In genomic region chr1:192796201-192797010, GRCm38 (mm10) we compare ENCODE assay signal across 10 mouse cellular contexts. TPM values are rescaled to one million over a fixed set of nuclear protein-coding genes. Genes with fewer than 3 reads are reported as not detected.
A peak's percentile ranks its signal among the peaks of the same experiment; 100 is the strongest.
DNase-seq lines count a peak whose midpoint lies in the region; ATAC-seq and TF ChIP-seq lines count a peak whose summit lies in the region.
"Had no signal": no experiment of that assay in that cellular context is flagged by ENCODE, and none has a peak within 500 bp of the region (broad histone marks: within the 10 kb centered on the region; RNA-seq: fewer than 3 reads in every experiment).

No protein-coding gene starts in this region.

- no peaks in the 10 kb centered on the region for H3K27me3 ChIP-seq in heart, embryonic 13.5 days (replicated peaks)
- no peaks in the 10 kb centered on the region for H3K27me3 ChIP-seq in heart, adult 2 months (ENCODE audit: control insufficient read depth, insufficient read depth, low read length)
- no peaks in the 10 kb centered on the region for H3K27me3 ChIP-seq in MEL (ENCODE audit: control insufficient read depth in 1 of 2, insufficient read depth in 2 of 2, low read length in 2 of 2)
- no peaks in the 10 kb centered on the region for H3K27me3 ChIP-seq in heart, embryonic 16.5 days (ENCODE audit: control insufficient read depth, insufficient read depth, low read length)
- H3K27me3 ChIP-seq in liver, embryonic 14.5 days (ENCODE audit: control insufficient read depth, insufficient read depth, low read length) = no peaks in the 10 kb centered on the region

- ATAC-seq in heart, embryonic 13.5 days (ENCODE audit: extremely low read depth, insufficient number of reproducible peaks, low FRiP score, low TSS enrichment) = peak; percentile 11; the same call in 1 of the 2 replicates
- peak; percentile 46; the same call in 1 of the 2 replicates for ATAC-seq in heart, embryonic 16.5 days (replicated peaks; ENCODE audit: extremely low read depth, insufficient read depth, low FRiP score)
- ATAC-seq in liver, embryonic 14.5 days (ENCODE audit: insufficient read depth) = no peak

- no peak for TF ChIP-seq RAD21 in MEL (IDR thresholded peaks at IDR 0.05; ENCODE audit: low read depth, low read length)

- WGBS in heart, embryonic 13.5 days = 4% methylated on average over 15 of the region's 21 CpGs
- WGBS in heart, adult 2 months = 16% methylated on average over 14 of the region's 21 CpGs
- WGBS in heart, embryonic 16.5 days = 9% methylated on average over 15 of the region's 21 CpGs
- 32% methylated on average over 12 of the region's 21 CpGs for WGBS in liver, embryonic 14.5 days (ENCODE audit: insufficient replicate concordance)

- no peak for DNase-seq in heart, adult 2 months
- DNase-seq in MEL (ENCODE audit: low read depth, low spot score) = peak; percentile 53
- no peak for DNase-seq in liver, embryonic 14.5 days (ENCODE audit: low read depth in 3 of 3, low spot score in 3 of 3)
- DNase-seq in ovary, postnatal 36 days (ENCODE audit: low spot score) = no peak
- no peak for DNase-seq in urinary bladder, postnatal 10 days (ENCODE audit: low spot score)
- DNase-seq in frontal cortex, postnatal 25 days (ENCODE audit: low spot score in 2 of 2) = no peak
- DNase-seq: cerebellum, adult 11 months had no signal

- H3K9ac ChIP-seq in heart, embryonic 13.5 days = peak overlapping the region; percentile 59
- no peak overlapping the region for H3K9ac ChIP-seq in heart, adult 2 months (ENCODE audit: low read depth, low read length)
- H3K9ac ChIP-seq in MEL (ENCODE audit: control insufficient read depth, low read depth, low read length, poor library complexity, severe bottlenecking) = peak overlapping the region; percentile 20; the same call in 1 of the 2 replicates
- no peak overlapping the region for H3K9ac ChIP-seq in heart, embryonic 16.5 days (ENCODE audit: low read length)
- H3K9ac ChIP-seq in liver, embryonic 14.5 days (replicated peaks) = no peak overlapping the region

- no peak for TF ChIP-seq EP300 in heart, adult 2 months (IDR thresholded peaks at IDR 0.05; ENCODE audit: insufficient read depth, low read depth, low read length)
- TF ChIP-seq EP300 in MEL (IDR thresholded peaks at IDR 0.05; ENCODE audit: low read depth in 1 of 2, low read length in 2 of 2) = peak; percentile 12 to 56; a peak in 3 of 4 replicates
- TF ChIP-seq EP300 in liver, embryonic 14.5 days (IDR thresholded peaks at IDR 0.05; ENCODE audit: low read depth) = no peak

- H3K27ac ChIP-seq in heart, embryonic 13.5 days (replicated peaks) = peak overlapping the region; percentile 78
- H3K27ac ChIP-seq in heart, adult 2 months = no peak overlapping the region
- no peak overlapping the region for H3K27ac ChIP-seq in MEL (ENCODE audit: control insufficient read depth, low read depth, low read length)
- peak overlapping the region; percentile 30 for H3K27ac ChIP-seq in heart, embryonic 16.5 days (ENCODE audit: low read length)
- no peak overlapping the region for H3K27ac ChIP-seq in liver, embryonic 14.5 days

- H3K4me3 ChIP-seq in heart, embryonic 13.5 days = peak overlapping the region; percentile 20; the same call in 1 of the 2 replicates
- H3K4me3 ChIP-seq in heart, adult 2 months = no peak overlapping the region
- H3K4me3 ChIP-seq in MEL (ENCODE audit: control insufficient read depth in 1 of 2, insufficient read depth in 1 of 2, low read depth in 2 of 2, low read length in 2 of 2) = no peak overlapping the region; a peak in 1 of 4 replicates
- no peak overlapping the region for H3K4me3 ChIP-seq in heart, embryonic 16.5 days (ENCODE audit: low read length)
- H3K4me3 ChIP-seq in liver, embryonic 14.5 days (ENCODE audit: insufficient read depth in 1 of 2, low read depth in 2 of 2, low read length in 2 of 2) = no peak overlapping the region

- peak overlapping the region; percentile 57 for H3K4me2 ChIP-seq in heart, embryonic 13.5 days
- H3K4me2 ChIP-seq in heart, embryonic 16.5 days (ENCODE audit: low read depth, low read length) = peak overlapping the region; percentile 44
- peak overlapping the region; percentile 13; the same call in 1 of the 2 replicates for H3K4me2 ChIP-seq in liver, embryonic 14.5 days (ENCODE audit: low read depth)

- intact Hi-C loops in heart, adult 2 months (cut with DNase I) = no loop called here

- H3K36me3 ChIP-seq in heart, embryonic 13.5 days = no peaks in the 10 kb centered on the region
- no peaks in the 10 kb centered on the region for H3K36me3 ChIP-seq in heart, adult 2 months (ENCODE audit: control insufficient read depth, insufficient read depth, low read length)
- H3K36me3 ChIP-seq in MEL (ENCODE audit: control insufficient read depth in 1 of 2, insufficient read depth in 2 of 2, low read length in 2 of 2) = peaks cover 0 to 17% of the 10 kb centered on the region in 2 experiments; a peak in 2 of 4 replicates
- no peaks in the 10 kb centered on the region for H3K36me3 ChIP-seq in heart, embryonic 16.5 days (ENCODE audit: control insufficient read depth, insufficient read depth)
- no peaks in the 10 kb centered on the region for H3K36me3 ChIP-seq in liver, embryonic 14.5 days (replicated peaks; ENCODE audit: control insufficient read depth, insufficient read depth, low read depth)

- peaks cover 61% of the 10 kb centered on the region for H3K4me1 ChIP-seq in heart, embryonic 13.5 days
- peaks cover 9% of the 10 kb centered on the region for H3K4me1 ChIP-seq in heart, adult 2 months (ENCODE audit: control insufficient read depth, insufficient read depth, low read length)
- H3K4me1 ChIP-seq in MEL (ENCODE audit: control insufficient read depth in 1 of 2, insufficient read depth in 2 of 2, low read length in 2 of 2) = peaks cover 3 to 23% of the 10 kb centered on the region in 2 experiments
- peaks cover 31% of the 10 kb centered on the region for H3K4me1 ChIP-seq in heart, embryonic 16.5 days (ENCODE audit: control insufficient read depth, insufficient read depth, low read length)
- peaks cover 0 to 11% of the 10 kb centered on the region in 2 experiments; a peak in 3 of 4 replicates for H3K4me1 ChIP-seq in liver, embryonic 14.5 days (replicated peaks; ENCODE audit: control insufficient read depth in 2 of 2, insufficient read depth in 2 of 2, low read length in 1 of 2)

- TF ChIP-seq CTCF in heart, adult 2 months (IDR thresholded peaks at IDR 0.05) = no peak
- no peak for TF ChIP-seq CTCF in MEL (IDR thresholded peaks at IDR 0.05 in 2 of 3, conservative IDR thresholded peaks at IDR 0.05 in 1 of 3; ENCODE audit: control insufficient read depth in 1 of 3, insufficient read depth in 1 of 3, low read depth in 2 of 3, low read length in 3 of 3, poor library complexity in 1 of 3, severe bottlenecking in 1 of 3)
- no peak for TF ChIP-seq CTCF in liver, embryonic 14.5 days (IDR thresholded peaks at IDR 0.05; ENCODE audit: low read depth)

- H3K79me2 ChIP-seq in heart, adult 2 months (replicated peaks; ENCODE audit: control insufficient read depth, insufficient read depth, low read length) = no peaks in the 10 kb centered on the region
- H3K79me2 ChIP-seq in MEL (ENCODE audit: control insufficient read depth, insufficient read depth, low read length, poor library complexity) = no peaks in the 10 kb centered on the region; the same call in 1 of the 2 replicates

- H3K9me3 ChIP-seq in heart, embryonic 13.5 days = peaks cover 5% of the 10 kb centered on the region; the same call in 1 of the 2 replicates
- H3K9me3 ChIP-seq in MEL (replicated peaks; ENCODE audit: insufficient read depth, low read length) = no peaks in the 10 kb centered on the region
- H3K9me3 ChIP-seq in heart, embryonic 16.5 days (replicated peaks; ENCODE audit: control insufficient read depth, low read length) = peaks cover 6% of the 10 kb centered on the region
- H3K9me3 ChIP-seq in liver, embryonic 14.5 days (ENCODE audit: control insufficient read depth, low read length) = no peaks in the 10 kb centered on the region

- TF ChIP-seq POLR2A in heart, adult 2 months (IDR thresholded peaks at IDR 0.05; ENCODE audit: insufficient read depth, low read depth, low read length) = no peak
- TF ChIP-seq POLR2A in MEL (IDR thresholded peaks at IDR 0.05; ENCODE audit: control insufficient read depth in 1 of 2, insufficient read depth in 1 of 2, low read depth in 1 of 2, low read length in 2 of 2, poor library complexity in 1 of 2) = no peak

TF ChIP-seq in MEL, 35 proteins besides CTCF, POLR2A, EP300 and RAD21:
- TF ChIP-seq GATA1 (IDR thresholded peaks at IDR 0.05; ENCODE audit: low read depth, low read length) (peak; percentile 55; the same call in 1 of the 2 replicates), NELFE (IDR thresholded peaks at IDR 0.05; ENCODE audit: low read depth, low read length) (no peak), TCF12 (IDR thresholded peaks at IDR 0.05; ENCODE audit: low read depth, low read length) (peak; percentile 54), TBP (IDR thresholded peaks at IDR 0.05; ENCODE audit: low read depth, low read length) (no peak), TAL1 (IDR thresholded peaks at IDR 0.05; ENCODE audit: low read length) (peak; percentile 36; the same call in 1 of the 2 replicates)

RNA-seq across cellular contexts. Expression of gene Hhat, which starts 25.4 kb away (rescaled TPM):
- polyA plus RNA-seq in heart, embryonic 13.5 days (2015; fragmentation: Nextera tagmentation; extraction: Ambion mirVana) = 6.3 and 6.4 TPM in 2 replicates
- total RNA-seq in heart, adult 2 months (2021) = 1 to 10 TPM; 1.6 to 2.1 TPM
- 2.8 and 3.5 TPM in 2 replicates for polyA plus RNA-seq in heart, adult 2 months (2012; rRNA removed)
- 0.36 and 0.39 TPM in 2 replicates for total RNA-seq in MEL (2012; rRNA removed)
- 1 to 10 TPM in 1 of 2 experiments, not detected in 1; 1.0 TPM for polyA plus RNA-seq in MEL (2012; ENCODE audit: insufficient read depth in 1 of 2, insufficient read length in 2 of 2, low read depth in 1 of 2, low replicate concordance in 2 of 2, missing spikeins in 1 of 2)
- 5.6 and 6.7 TPM in 2 replicates for polyA plus RNA-seq in heart, embryonic 16.5 days (2015; fragmentation: Nextera tagmentation; extraction: Ambion mirVana)
- 0.53 and 0.73 TPM in 2 replicates for polyA plus RNA-seq in liver, embryonic 14.5 days (2012; rRNA removed)
- polyA plus RNA-seq in liver, embryonic 14.5 days (2014; fragmentation: Nextera tagmentation; extraction: Ambion mirVana) = 0.54 and 1.4 TPM in 2 replicates

RNA-seq across cellular contexts. Expression of gene Sertad4, which starts 59.1 kb away (rescaled TPM):
- 13.7 and 14.2 TPM in 2 replicates for polyA plus RNA-seq in heart, embryonic 13.5 days (2015; fragmentation: Nextera tagmentation; extraction: Ambion mirVana)
- total RNA-seq in heart, adult 2 months (2021) = 1 to 10 TPM; 3.3 to 3.9 TPM
- polyA plus RNA-seq in heart, adult 2 months (2012; rRNA removed) = 4.1 and 7.8 TPM in 2 replicates
- not detected in 2 replicates for total RNA-seq in MEL (2012; rRNA removed)
- polyA plus RNA-seq in MEL (2012; ENCODE audit: insufficient read depth in 1 of 2, insufficient read length in 2 of 2, low read depth in 1 of 2, low replicate concordance in 2 of 2, missing spikeins in 1 of 2) = not detected
- 9.4 and 11.5 TPM in 2 replicates for polyA plus RNA-seq in heart, embryonic 16.5 days (2015; fragmentation: Nextera tagmentation; extraction: Ambion mirVana)
- 0.35 and 0.37 TPM in 2 replicates for polyA plus RNA-seq in liver, embryonic 14.5 days (2012; rRNA removed)
- 0.19 and 0.34 TPM in 2 replicates for polyA plus RNA-seq in liver, embryonic 14.5 days (2014; fragmentation: Nextera tagmentation; extraction: Ambion mirVana)
- total RNA-seq: liver, adult 2 months had no signal

Comparison
In these comparisons a context has a peak if more than half of its experiments do, and no peak if none do; other contexts are left out.
1. H3K27ac ChIP-seq: peak in heart, embryonic 13.5 days (single experiment) and heart, embryonic 16.5 days (single experiment); none in heart, adult 2 months (single experiment), MEL (single experiment) and liver, embryonic 14.5 days (single experiment).
2. H3K9ac ChIP-seq: peak in heart, embryonic 13.5 days (single experiment) and MEL (single experiment); none in heart, adult 2 months (single experiment), heart, embryonic 16.5 days (single experiment) and liver, embryonic 14.5 days (single experiment).
3. Peak in every context shown above with its lines, with median percentiles within 50 percentile points of each other: H3K4me2 ChIP-seq.